Mouse (Mus musculus) midbrain, embryonic 13.5 days (tissue): ENCODE data around the gene Mars2. TPM values are rescaled to one million over a fixed set of nuclear protein-coding genes. Genes with fewer than 3 reads are reported as not detected.

ENCODE experiments used
- ATAC-seq: fragments of 200-750 bp; cut with Nextera tagmentation; 2 replicates; pipeline ENCODE4 v1.8.0; 2017; ENCODE audit warnings: mild to moderate bottlenecking, moderate TSS enrichment, moderate library complexity
- H3K27ac ChIP-seq: fragments of 300-500 bp; sonication (generic); 2 replicates; pipeline ENCODE4 v1.5.1; 2015; ENCODE audit warnings: inconsistent platforms, mild to moderate bottlenecking, moderate library complexity
- H3K27me3 ChIP-seq: fragments of 300-500 bp; sonication (generic); 2 replicates; pipeline ENCODE4 v1.6.1; 2015; ENCODE audit warnings: mild to moderate bottlenecking, inconsistent platforms
- H3K36me3 ChIP-seq: fragments of 300-500 bp; sonication (generic); 2 replicates; pipeline ENCODE4 v1.6.1; 2015; ENCODE audit warnings: mild to moderate bottlenecking, inconsistent platforms
- H3K4me1 ChIP-seq: fragments of 300-500 bp; sonication (generic); replicated peaks from 2 replicates; pipeline ENCODE4 v1.6.1; 2015; ENCODE audit warnings: inconsistent platforms
- H3K4me2 ChIP-seq: fragments of 300-500 bp; sonication (generic); replicated peaks from 2 replicates; pipeline ENCODE4 v1.6.1; 2015; ENCODE audit warnings: moderate library complexity, mild to moderate bottlenecking, inconsistent platforms
- H3K4me3 ChIP-seq: fragments of 300-500 bp; sonication (generic); replicated peaks from 2 replicates; pipeline ENCODE4 v1.5.1; 2015; ENCODE audit warnings: mild to moderate bottlenecking, inconsistent platforms
- H3K9ac ChIP-seq: fragments of 300-500 bp; sonication (generic); replicated peaks from 2 replicates; pipeline ENCODE4 v1.6.1; 2015; ENCODE audit warnings: mild to moderate bottlenecking, inconsistent platforms
- H3K9me3 ChIP-seq: fragments of 300-500 bp; sonication (generic); 2 replicates; pipeline ENCODE4 v1.6.1; 2016; ENCODE audit warnings: mild to moderate bottlenecking, inconsistent platforms
- WGBS: fragments of 180-500 bp; shearing (Covaris S2); methylation state at CpG from one replicate; pipeline ENCODE4 v1.1.7; 2015; 5-methylcytosine and 5-hydroxymethylcytosine counted together
- polyA plus RNA-seq: library from polyadenylated mRNA; unstranded; fragments of >200 nt; fragmentation: Nextera tagmentation; extraction: Ambion mirVana; gene quantifications from 2 replicates; pipeline ENCODE4 v1.2.1, GENCODE M21; 2015

Gene Mars2
- polyA plus RNA-seq, 1 experiment from 2014 or later: 3.2 TPM

GRCm38 (mm10) chr1:55264385-55264784 is 27.4 kb downstream of the Mars2 start:
- no peak for ATAC-seq
- no peak overlapping the region for H3K4me3 ChIP-seq
- no peak overlapping the region for H3K9ac ChIP-seq

GRCm38 (mm10) chr1:55265447-55265846 is 28.5 kb downstream of the Mars2 start:
- no peak overlapping the region for H3K4me2 ChIP-seq
- H3K27ac ChIP-seq: no peak overlapping the region
- WGBS: 67% methylated on average over 2 of the region's 2 CpGs
- no peaks in the 10 kb centered on the region for H3K9me3 ChIP-seq
- no peaks in the 10 kb centered on the region for H3K36me3 ChIP-seq
- H3K4me1 ChIP-seq: no peaks in the 10 kb centered on the region
- no peak overlapping the region for H3K4me3 ChIP-seq
- no peak for ATAC-seq
- H3K27me3 ChIP-seq: no peaks in the 10 kb centered on the region
- no peak overlapping the region for H3K9ac ChIP-seq

More at GRCm38 (mm10) chr1:55264385-55264784, 27.4 kb downstream of the Mars2 start:
- Histone ChIP-seq H3K27me3 (no peaks in the 10 kb centered on the region), H3K9me3 (no peaks in the 10 kb centered on the region), H3K27ac (no peak overlapping the region), H3K36me3 (no peaks in the 10 kb centered on the region), H3K4me2 (no peak overlapping the region), H3K4me1 (no peaks in the 10 kb centered on the region)
- 67% methylated on average over 2 of the region's 2 CpGs for WGBS

- H3K4me3 ChIP-seq: no peak overlapping the region
- no peaks in the 10 kb centered on the region for H3K27me3 ChIP-seq
- WGBS: 73% methylated on average over 9 of the region's 9 CpGs
- no peak overlapping the region for H3K9ac ChIP-seq
- H3K9me3 ChIP-seq: no peaks in the 10 kb centered on the region
- no peaks in the 10 kb centered on the region for H3K4me1 ChIP-seq
- no peaks in the 10 kb centered on the region for H3K36me3 ChIP-seq
- ATAC-seq: no peak
- H3K4me2 ChIP-seq: no peak overlapping the region
- H3K27ac ChIP-seq: no peak overlapping the region
Measured at GRCm38 (mm10) chr1:55279081-55279480, 42.1 kb downstream of the Mars2 start.

Other genes with a start within 250 kb of the Mars2 start
- gene Sf3b1, start 209.7 kb upstream of the Mars2 start, polyA plus RNA-seq: 342 and 394 TPM in 2 replicates
- gene Coq10b, start 184.4 kb upstream of the Mars2 start, polyA plus RNA-seq: 33.1 and 35.2 TPM in 2 replicates
- gene Hspe1, start 149.0 kb upstream of the Mars2 start, polyA plus RNA-seq: 294 and 301 TPM in 2 replicates
- gene Hspd1, start 148.9 kb upstream of the Mars2 start, polyA plus RNA-seq: 295 and 300 TPM in 2 replicates
- gene Mob4, start 105.9 kb upstream of the Mars2 start, polyA plus RNA-seq: 189 and 208 TPM in 2 replicates
- 7.6 and 8.5 TPM in 2 replicates for gene Rftn2, start 10.4 kb upstream of the Mars2 start, polyA plus RNA-seq
- gene Boll, start 126.3 kb downstream of the Mars2 start, polyA plus RNA-seq: 0.55 and 0.62 TPM in 2 replicates
- gene Plcl1, start 168.7 kb downstream of the Mars2 start, polyA plus RNA-seq: 3.5 and 3.7 TPM in 2 replicates